Mouse (Mus musculus): ENCODE data around the gene Amn1.

Amn1 gene

DNA sequence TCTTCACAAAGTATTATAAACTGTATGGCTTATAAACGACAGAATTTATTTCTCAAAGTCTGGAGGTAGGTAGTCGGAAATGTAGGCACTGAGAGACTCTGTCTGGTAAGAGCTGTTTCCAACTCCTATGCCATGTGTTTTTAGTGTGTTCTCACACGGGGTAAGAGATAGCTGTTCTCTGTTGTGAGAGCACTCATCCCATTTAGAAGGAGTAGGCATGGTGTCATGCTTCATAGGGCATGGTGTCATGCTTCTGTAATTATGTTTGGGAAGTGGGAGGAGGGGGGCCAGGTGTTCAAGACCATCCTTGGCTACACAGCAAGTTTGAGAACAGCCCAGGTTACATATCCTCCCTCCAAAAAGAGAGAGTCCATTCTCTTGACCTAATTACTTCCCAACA lies 80.9 kb downstream of the Amn1 start:
- DNase-seq, result no peak
